Mouse (Mus musculus): ENCODE results near the gene Hadh. TPM values are rescaled to one million over a fixed set of nuclear protein-coding genes. Genes with fewer than 3 reads are reported as not detected.

Gene Hadh
- polyA plus RNA-seq, 1 experiment from 2014 or later, result 189 TPM

GRCm38 (mm10) chr3:131214060-131214658, 57.7 kb downstream of the Hadh start:
- Histone ChIP-seq H3K9me3 (replicated peaks) (no peaks in the 10 kb centered on the region), H3K27ac (no peak overlapping the region), H3K4me1 (replicated peaks) (no peaks in the 10 kb centered on the region), H3K36me3 (no peaks in the 10 kb centered on the region), H3K4me3 (no peak overlapping the region), H3K4me2 (no peak overlapping the region), H3K9ac (no peak overlapping the region), H3K27me3 (no peaks in the 10 kb centered on the region)
- WGBS, result 73% methylated on average over 9 of the region's 9 CpGs
- ATAC-seq (replicated peaks; ENCODE audit: insufficient number of reproducible peaks, insufficient read depth, low FRiP score, low read depth), result no peak

- no peak for ATAC-seq (replicated peaks; ENCODE audit: insufficient number of reproducible peaks, insufficient read depth, low FRiP score, low read depth)
- WGBS, result 88% methylated on average over 7 of the region's 7 CpGs
- H3K9me3 ChIP-seq (replicated peaks), result no peaks in the 10 kb centered on the region
- H3K4me3 ChIP-seq, result no peak overlapping the region
- H3K27me3 ChIP-seq, result no peaks in the 10 kb centered on the region
- no peaks in the 10 kb centered on the region for H3K4me1 ChIP-seq (replicated peaks)
- H3K9ac ChIP-seq, result no peak overlapping the region
- H3K36me3 ChIP-seq, result no peaks in the 10 kb centered on the region
- H3K27ac ChIP-seq, result no peak overlapping the region
- no peak overlapping the region for H3K4me2 ChIP-seq
Observed at GRCm38 (mm10) chr3:131212200-131212599, 59.7 kb downstream of the Hadh start.

GRCm38 (mm10) chr3:131208265-131208891, 63.5 kb downstream of the Hadh start:
- Histone ChIP-seq H3K9me3 (replicated peaks) (no peaks in the 10 kb centered on the region), H3K9ac (no peak overlapping the region), H3K4me2 (no peak overlapping the region), H3K4me3 (no peak overlapping the region), H3K36me3 (no peaks in the 10 kb centered on the region), H3K27ac (no peak overlapping the region), H3K27me3 (no peaks in the 10 kb centered on the region), H3K4me1 (replicated peaks) (no peaks in the 10 kb centered on the region)
- no peak for ATAC-seq (replicated peaks; ENCODE audit: insufficient number of reproducible peaks, insufficient read depth, low FRiP score, low read depth)
- 74% methylated on average over 13 of the region's 13 CpGs for WGBS

- H3K4me1 ChIP-seq (replicated peaks), result no peaks in the 10 kb centered on the region
- H3K9ac ChIP-seq, result no peak overlapping the region
- WGBS, result 49% methylated on average over 5 of the region's 5 CpGs
- no peak for ATAC-seq (replicated peaks; ENCODE audit: insufficient number of reproducible peaks, insufficient read depth, low FRiP score, low read depth)
- H3K36me3 ChIP-seq, result no peaks in the 10 kb centered on the region
- no peak overlapping the region for H3K4me2 ChIP-seq
- no peak overlapping the region for H3K27ac ChIP-seq
- H3K27me3 ChIP-seq, result no peaks in the 10 kb centered on the region
- no peaks in the 10 kb centered on the region for H3K9me3 ChIP-seq (replicated peaks)
- H3K4me3 ChIP-seq, result no peak overlapping the region
Observed at GRCm38 (mm10) chr3:131207846-131208245, 64.1 kb downstream of the Hadh start.

GRCm38 (mm10) chr3:131202311-131202710, 69.6 kb downstream of the Hadh start:
- no peaks in the 10 kb centered on the region for H3K9me3 ChIP-seq (replicated peaks)
- no peak overlapping the region for H3K9ac ChIP-seq
- H3K4me2 ChIP-seq, result no peak overlapping the region
- ATAC-seq (replicated peaks; ENCODE audit: insufficient number of reproducible peaks, insufficient read depth, low FRiP score, low read depth), result no peak
- no peaks in the 10 kb centered on the region for H3K36me3 ChIP-seq
- no peak overlapping the region for H3K4me3 ChIP-seq
- H3K4me1 ChIP-seq (replicated peaks), result no peaks in the 10 kb centered on the region
- no peak overlapping the region for H3K27ac ChIP-seq
- WGBS, result 73% methylated on average over 7 of the region's 7 CpGs
- H3K27me3 ChIP-seq, result no peaks in the 10 kb centered on the region

- Histone ChIP-seq H3K9ac (no peak overlapping the region), H3K4me2 (no peak overlapping the region), H3K4me1 (replicated peaks) (no peaks in the 10 kb centered on the region), H3K4me3 (no peak overlapping the region), H3K27me3 (no peaks in the 10 kb centered on the region), H3K36me3 (no peaks in the 10 kb centered on the region), H3K27ac (no peak overlapping the region), H3K9me3 (replicated peaks) (no peaks in the 10 kb centered on the region)
- no peak for ATAC-seq (replicated peaks; ENCODE audit: insufficient number of reproducible peaks, insufficient read depth, low FRiP score, low read depth)
- WGBS, result 66% methylated on average over 20 of the region's 20 CpGs
Observed at GRCm38 (mm10) chr3:131199590-131200288, 72.2 kb downstream of the Hadh start.

GRCm38 (mm10) chr3:131198991-131199390, 72.9 kb downstream of the Hadh start:
- 80% methylated on average over 3 of the region's 3 CpGs for WGBS
- Histone ChIP-seq H3K9ac (no peak overlapping the region), H3K4me2 (no peak overlapping the region), H3K4me3 (no peak overlapping the region), H3K4me1 (replicated peaks) (no peaks in the 10 kb centered on the region), H3K27me3 (no peaks in the 10 kb centered on the region), H3K9me3 (replicated peaks) (no peaks in the 10 kb centered on the region), H3K36me3 (no peaks in the 10 kb centered on the region), H3K27ac (no peak overlapping the region)
- ATAC-seq (replicated peaks; ENCODE audit: insufficient number of reproducible peaks, insufficient read depth, low FRiP score, low read depth), result no peak

GRCm38 (mm10) chr3:131196507-131197019, 75.3 kb downstream of the Hadh start:
- no peak overlapping the region for H3K4me3 ChIP-seq
- H3K4me2 ChIP-seq, result no peak overlapping the region
- no peak overlapping the region for H3K27ac ChIP-seq
- no peaks in the 10 kb centered on the region for H3K4me1 ChIP-seq (replicated peaks)
- H3K9ac ChIP-seq, result no peak overlapping the region
- no peaks in the 10 kb centered on the region for H3K36me3 ChIP-seq
- WGBS, result 76% methylated on average over 8 of the region's 8 CpGs
- H3K27me3 ChIP-seq, result no peaks in the 10 kb centered on the region
- H3K9me3 ChIP-seq (replicated peaks), result no peaks in the 10 kb centered on the region
- ATAC-seq (replicated peaks; ENCODE audit: insufficient number of reproducible peaks, insufficient read depth, low FRiP score, low read depth), result no peak

- H3K9me3 ChIP-seq (replicated peaks), result no peaks in the 10 kb centered on the region
- no peak overlapping the region for H3K4me3 ChIP-seq
- no peak overlapping the region for H3K9ac ChIP-seq
- no peaks in the 10 kb centered on the region for H3K36me3 ChIP-seq
- no peak for ATAC-seq (replicated peaks; ENCODE audit: insufficient number of reproducible peaks, insufficient read depth, low FRiP score, low read depth)
- 72% methylated on average over 10 of the region's 10 CpGs for WGBS
- no peak overlapping the region for H3K4me2 ChIP-seq
- no peak overlapping the region for H3K27ac ChIP-seq
- no peaks in the 10 kb centered on the region for H3K27me3 ChIP-seq
- H3K4me1 ChIP-seq (replicated peaks), result no peaks in the 10 kb centered on the region
Observed at GRCm38 (mm10) chr3:131196050-131196449, 75.9 kb downstream of the Hadh start.

- no peak for ATAC-seq (replicated peaks; ENCODE audit: insufficient number of reproducible peaks, insufficient read depth, low FRiP score, low read depth)
- H3K9ac ChIP-seq, result no peak overlapping the region
- WGBS, result 83% methylated on average over 7 of the region's 7 CpGs
Observed at GRCm38 (mm10) chr3:131191454-131191853, 80.4 kb downstream of the Hadh start.

GRCm38 (mm10) chr3:131190671-131191367, 81.1 kb downstream of the Hadh start:
- 76% methylated on average over 19 of the region's 19 CpGs for WGBS

More at GRCm38 (mm10) chr3:131191454-131191853, 80.4 kb downstream of the Hadh start:
- H3K4me3 ChIP-seq, result no peak overlapping the region
- no peak overlapping the region for H3K4me2 ChIP-seq
- H3K27ac ChIP-seq, result no peak overlapping the region
- H3K4me1 ChIP-seq (replicated peaks), result no peaks in the 10 kb centered on the region
- H3K36me3 ChIP-seq, result no peaks in the 10 kb centered on the region
- no peaks in the 10 kb centered on the region for H3K27me3 ChIP-seq
- no peaks in the 10 kb centered on the region for H3K9me3 ChIP-seq (replicated peaks)

More at GRCm38 (mm10) chr3:131190671-131191367, 81.1 kb downstream of the Hadh start:
- Histone ChIP-seq H3K4me1 (replicated peaks) (no peaks in the 10 kb centered on the region), H3K27me3 (no peaks in the 10 kb centered on the region), H3K9ac (no peak overlapping the region), H3K27ac (no peak overlapping the region), H3K36me3 (no peaks in the 10 kb centered on the region), H3K9me3 (replicated peaks) (no peaks in the 10 kb centered on the region), H3K4me2 (no peak overlapping the region), H3K4me3 (no peak overlapping the region)
- ATAC-seq (replicated peaks; ENCODE audit: insufficient number of reproducible peaks, insufficient read depth, low FRiP score, low read depth), result no peak
